Mouse (Mus musculus) midbrain, embryonic 12.5 days (tissue): ENCODE results near the gene Rufy4. TPM values are rescaled to one million over a fixed set of nuclear protein-coding genes. Genes with fewer than 3 reads are reported as not detected.

ENCODE experiments used
- ATAC-seq: fragments of 200-750 bp; cut with Nextera tagmentation; 2 replicates; pipeline ENCODE4 v1.8.0; 2017; ENCODE audit warnings: low read depth, moderate TSS enrichment, moderate library complexity; ENCODE audit not compliant: low FRiP score
- H3K27ac ChIP-seq: fragments of 300-500 bp; sonication (generic); replicated peaks from 2 replicates; pipeline ENCODE4 v1.5.1; 2016; ENCODE audit warnings: mild to moderate bottlenecking
- H3K27me3 ChIP-seq: fragments of 300-500 bp; sonication (generic); 2 replicates; pipeline ENCODE4 v1.6.1; 2016; ENCODE audit warnings: mild to moderate bottlenecking
- H3K36me3 ChIP-seq: fragments of 300-500 bp; sonication (generic); 2 replicates; pipeline ENCODE4 v1.6.1; 2016
- H3K4me1 ChIP-seq: fragments of 300-500 bp; sonication (generic); 2 replicates; pipeline ENCODE4 v1.6.1; 2016
- H3K4me2 ChIP-seq: fragments of 300-500 bp; sonication (generic); replicated peaks from 2 replicates; pipeline ENCODE4 v1.6.1; 2016; ENCODE audit warnings: mild to moderate bottlenecking, moderate library complexity
- H3K4me3 ChIP-seq: fragments of 300-500 bp; sonication (generic); 2 replicates; pipeline ENCODE4 v1.5.1; 2016; ENCODE audit warnings: mild to moderate bottlenecking
- H3K9ac ChIP-seq: fragments of 300-500 bp; sonication (generic); replicated peaks from 2 replicates; pipeline ENCODE4 v1.6.1; 2016; ENCODE audit warnings: mild to moderate bottlenecking, moderate library complexity
- H3K9me3 ChIP-seq: fragments of 300-500 bp; sonication (generic); 2 replicates; pipeline ENCODE4 v1.6.1; 2016; ENCODE audit warnings: mild to moderate bottlenecking
- WGBS: fragments of 180-500 bp; shearing (Covaris S2); methylation state at CpG from one replicate; pipeline ENCODE4 v1.1.7; 2016; 5-methylcytosine and 5-hydroxymethylcytosine counted together
- polyA plus RNA-seq: library from polyadenylated mRNA; unstranded; fragments of >200 nt; fragmentation: Nextera tagmentation; extraction: Ambion mirVana; gene quantifications from 2 replicates; pipeline ENCODE4 v1.2.1, GENCODE M21; 2016

Gene Rufy4
- polyA plus RNA-seq, 1 experiment from 2014 or later = 0.37 TPM

GRCm38 (mm10) chr1:74194445-74194844 lies 69.1 kb downstream of the Rufy4 start, which contains the start of gene Cxcr1:
Gene Cxcr1 (minus strand): TSS chr1:74194631.
- WGBS = 76% methylated on average over 8 of the region's 8 CpGs
- no peak within 1 kb of the TSS for H3K4me2 ChIP-seq
- no peak within 1 kb of the TSS for H3K27ac ChIP-seq
- ATAC-seq = no peak
- peaks cover 34% of the 10 kb centered on the region for H3K27me3 ChIP-seq
- H3K36me3 ChIP-seq = no peaks in the 10 kb centered on the region
- no peak within 1 kb of the TSS for H3K9ac ChIP-seq
- no peaks in the 10 kb centered on the region for H3K4me1 ChIP-seq
- H3K4me3 ChIP-seq = no peak within 1 kb of the TSS
- no peaks in the 10 kb centered on the region for H3K9me3 ChIP-seq

- Histone ChIP-seq H3K9ac (no peak overlapping the region), H3K27ac (no peak overlapping the region), H3K36me3 (no peaks in the 10 kb centered on the region), H3K4me1 (no peaks in the 10 kb centered on the region), H3K9me3 (no peaks in the 10 kb centered on the region), H3K4me3 (no peak overlapping the region), H3K4me2 (no peak overlapping the region), H3K27me3 (peaks cover 48% of the 10 kb centered on the region)
- 46% methylated on average over 7 of the region's 7 CpGs for WGBS
- no peak for ATAC-seq
These were observed 70.6 kb downstream of the Rufy4 start for GRCm38 (mm10) chr1:74195961-74196360.

- H3K27ac ChIP-seq = no peak overlapping the region
- no peak overlapping the region for H3K9ac ChIP-seq
- no peak for ATAC-seq
- no peaks in the 10 kb centered on the region for H3K9me3 ChIP-seq
- H3K4me1 ChIP-seq = no peaks in the 10 kb centered on the region
- H3K4me2 ChIP-seq = no peak overlapping the region
- no peaks in the 10 kb centered on the region for H3K36me3 ChIP-seq
- WGBS = 78% methylated on average over 17 of the region's 17 CpGs
- H3K27me3 ChIP-seq = peaks cover 56% of the 10 kb centered on the region
- no peak overlapping the region for H3K4me3 ChIP-seq
These were observed 71.5 kb downstream of the Rufy4 start for GRCm38 (mm10) chr1:74196621-74197419.

Other genes starting within 250 kb of the Rufy4 start
- gene Tns1, start 1.1 kb upstream of the Rufy4 start, polyA plus RNA-seq = 17.1 and 21.0 TPM in 2 replicates
- 0.09 and 0.10 TPM in 2 replicates for gene Cxcr2, start 28.4 kb downstream of the Rufy4 start, polyA plus RNA-seq
- not detected in 2 replicates for gene Cxcr1, start 69.1 kb downstream of the Rufy4 start, polyA plus RNA-seq
- 357 and 363 TPM in 2 replicates for gene Arpc2, start 110.5 kb downstream of the Rufy4 start, polyA plus RNA-seq
- gene Gpbar1, start 153.0 kb downstream of the Rufy4 start, polyA plus RNA-seq = not detected in 2 replicates
- 176 and 181 TPM in 2 replicates for gene Aamp, start 159.2 kb downstream of the Rufy4 start, polyA plus RNA-seq
- gene Pnkd, start 159.4 kb downstream of the Rufy4 start, polyA plus RNA-seq = 75.0 and 85.3 TPM in 2 replicates
- gene Tmbim1, start 180.1 kb downstream of the Rufy4 start, polyA plus RNA-seq = 6.7 and 9.8 TPM in 2 replicates
- 0.58 and 0.66 TPM in 2 replicates for gene Catip, start 236.6 kb downstream of the Rufy4 start, polyA plus RNA-seq
- 2.3 and 2.4 TPM in 2 replicates for gene Slc11a1, start 249.7 kb downstream of the Rufy4 start, polyA plus RNA-seq